Mouse (Mus musculus) intestine, postnatal 0 days (tissue): Measurements from ENCODE around the gene Tm4sf4. TPM values are rescaled to one million over a fixed set of nuclear protein-coding genes. Genes with fewer than 3 reads are reported as not detected.

ENCODE experiments used
- ATAC-seq: fragments of 200-750 bp; cut with Nextera tagmentation; 2 replicates; pipeline ENCODE4 v1.8.0; 2017; ENCODE audit warnings: mild to moderate bottlenecking, moderate TSS enrichment, moderate library complexity
- H3K27ac ChIP-seq: fragments of 300-500 bp; sonication (generic); 2 replicates; pipeline ENCODE4 v1.5.1; 2014; ENCODE audit warnings: mild to moderate bottlenecking, low read depth, low read length, moderate library complexity
- H3K27me3 ChIP-seq: fragments of 300-500 bp; sonication (generic); replicated peaks from 2 replicates; pipeline ENCODE4 v1.6.1; 2014; ENCODE audit warnings: low read length, mixed read lengths; ENCODE audit not compliant: control insufficient read depth, insufficient read depth
- H3K36me3 ChIP-seq: fragments of 300-500 bp; sonication (generic); 2 replicates; pipeline ENCODE4 v1.6.1; 2014; ENCODE audit warnings: mild to moderate bottlenecking, moderate library complexity; ENCODE audit not compliant: control insufficient read depth, insufficient read depth
- H3K4me1 ChIP-seq: fragments of 300-500 bp; sonication (generic); replicated peaks from 2 replicates; pipeline ENCODE4 v1.6.1; 2014; ENCODE audit warnings: antibody characterized with exemption, low read length, mixed read lengths; ENCODE audit not compliant: control insufficient read depth, insufficient read depth
- H3K4me2 ChIP-seq: fragments of 300-500 bp; sonication (generic); replicated peaks from 2 replicates; pipeline ENCODE4 v1.6.1; 2014; ENCODE audit warnings: low read depth, mild to moderate bottlenecking, moderate library complexity
- H3K4me3 ChIP-seq: fragments of 300-500 bp; sonication (generic); 2 replicates; pipeline ENCODE4 v1.5.1; 2014; ENCODE audit warnings: low read depth, low read length
- H3K9ac ChIP-seq: fragments of 300-500 bp; sonication (generic); 2 replicates; pipeline ENCODE4 v1.6.1; 2014; ENCODE audit warnings: mild to moderate bottlenecking, low read depth, low read length
- H3K9me3 ChIP-seq: fragments of 300-500 bp; sonication (generic); 2 replicates; pipeline ENCODE4 v1.6.1; 2016; ENCODE audit warnings: mixed run types; ENCODE audit not compliant: control insufficient read depth
- CTCF ChIP-seq: sonication (generic); IDR thresholded peaks from 2 replicates; pipeline ENCODE4 v1.5.1; 2016; ENCODE audit warnings: low read depth, mild to moderate bottlenecking, control low read depth, antibody characterized with exemption, moderate library complexity
- WGBS: fragments of 180-500 bp; shearing (Covaris S2); extraction: QIAGEN DNeasy Blood & Tissue Kit; methylation state at CpG from one replicate; pipeline ENCODE4 v1.1.7; 2014; 5-methylcytosine and 5-hydroxymethylcytosine counted together
- polyA plus RNA-seq: library from polyadenylated mRNA; unstranded; fragments of >200 nt; fragmentation: Nextera tagmentation; extraction: Ambion mirVana; gene quantifications from 2 replicates; pipeline ENCODE4 v1.2.1, GENCODE M21; 2015

The Tm4sf4 gene
- polyA plus RNA-seq, 1 experiment from 2014 or later, result 110 TPM

- WGBS, result 94% methylated on average over 3 of the region's 3 CpGs
- H3K9me3 ChIP-seq, result no peaks in the 10 kb centered on the region
- no peak overlapping the region for H3K4me2 ChIP-seq
- no peaks in the 10 kb centered on the region for H3K4me1 ChIP-seq
- no peaks in the 10 kb centered on the region for H3K36me3 ChIP-seq
- no peak overlapping the region for H3K9ac ChIP-seq
- no peaks in the 10 kb centered on the region for H3K27me3 ChIP-seq
- no peak overlapping the region for H3K27ac ChIP-seq
- no peak for ATAC-seq
- no peak for TF ChIP-seq CTCF
- H3K4me3 ChIP-seq, result no peak overlapping the region
Measured at GRCm38 (mm10) chr3:57469325-57469724, 44.2 kb downstream of the Tm4sf4 start.

- Histone ChIP-seq H3K4me1 (no peaks in the 10 kb centered on the region), H3K4me3 (no peak overlapping the region), H3K9ac (no peak overlapping the region), H3K4me2 (peak overlapping the region; percentile 48; the same call in 1 of the 2 replicates), H3K36me3 (no peaks in the 10 kb centered on the region), H3K27me3 (no peaks in the 10 kb centered on the region), H3K9me3 (no peaks in the 10 kb centered on the region), H3K27ac (no peak overlapping the region)
- ATAC-seq, result 0 out of 2 replicates have a peak, but pooled peaks have one; percentile 38
- peak; percentile 80 for TF ChIP-seq CTCF
- 22% methylated on average over 5 of the region's 5 CpGs for WGBS
Measured at GRCm38 (mm10) chr3:57470326-57470725, 45.2 kb downstream of the Tm4sf4 start.

- Histone ChIP-seq H3K27me3 (no peaks in the 10 kb centered on the region), H3K4me1 (no peaks in the 10 kb centered on the region), H3K36me3 (no peaks in the 10 kb centered on the region), H3K27ac (no peak overlapping the region), H3K4me3 (no peak overlapping the region), H3K4me2 (peak overlapping the region; percentile 48), H3K9me3 (no peaks in the 10 kb centered on the region), H3K9ac (no peak overlapping the region)
- 22% methylated on average over 15 of the region's 15 CpGs for WGBS
- no peak for ATAC-seq
- no peak for TF ChIP-seq CTCF
Measured at GRCm38 (mm10) chr3:57470981-57471601, 46.0 kb downstream of the Tm4sf4 start.

GRCm38 (mm10) chr3:57472407-57472806 lies 47.3 kb downstream of the Tm4sf4 start:
- TF ChIP-seq CTCF, result no peak
- Histone ChIP-seq H3K27ac (no peak overlapping the region), H3K4me1 (no peaks in the 10 kb centered on the region), H3K27me3 (no peaks in the 10 kb centered on the region), H3K9me3 (no peaks in the 10 kb centered on the region), H3K36me3 (no peaks in the 10 kb centered on the region), H3K4me3 (no peak overlapping the region), H3K4me2 (no peak overlapping the region), H3K9ac (no peak overlapping the region)
- no peak for ATAC-seq
- WGBS, result 67% methylated on average over 4 of the region's 4 CpGs

GRCm38 (mm10) chr3:57474421-57474820 lies 49.3 kb downstream of the Tm4sf4 start:
- H3K36me3 ChIP-seq, result no peaks in the 10 kb centered on the region
- H3K9ac ChIP-seq, result no peak overlapping the region
- H3K27me3 ChIP-seq, result no peaks in the 10 kb centered on the region
- no peaks in the 10 kb centered on the region for H3K4me1 ChIP-seq
- TF ChIP-seq CTCF, result no peak
- 73% methylated on average over 8 of the region's 8 CpGs for WGBS
- H3K4me3 ChIP-seq, result no peak overlapping the region
- no peak overlapping the region for H3K4me2 ChIP-seq
- ATAC-seq, result no peak
- H3K9me3 ChIP-seq, result no peaks in the 10 kb centered on the region
- no peak overlapping the region for H3K27ac ChIP-seq

- H3K4me1 ChIP-seq, result no peaks in the 10 kb centered on the region; the same call in 1 of the 2 replicates
- no peak overlapping the region for H3K4me3 ChIP-seq
- no peak overlapping the region for H3K27ac ChIP-seq
- no peaks in the 10 kb centered on the region for H3K36me3 ChIP-seq
- WGBS, result 62% methylated on average over 4 of the region's 4 CpGs
- no peaks in the 10 kb centered on the region for H3K9me3 ChIP-seq
- no peak for TF ChIP-seq CTCF
- H3K9ac ChIP-seq, result no peak overlapping the region
- H3K27me3 ChIP-seq, result no peaks in the 10 kb centered on the region
- no peak overlapping the region for H3K4me2 ChIP-seq
- no peak for ATAC-seq
Measured at GRCm38 (mm10) chr3:57480640-57481039, 55.5 kb downstream of the Tm4sf4 start.
